Mouse (Mus musculus): ENCODE results near the gene Fam213a.
A peak's percentile ranks its signal among the peaks of the same experiment; 100 is the strongest.

Fam213a gene

DNA sequence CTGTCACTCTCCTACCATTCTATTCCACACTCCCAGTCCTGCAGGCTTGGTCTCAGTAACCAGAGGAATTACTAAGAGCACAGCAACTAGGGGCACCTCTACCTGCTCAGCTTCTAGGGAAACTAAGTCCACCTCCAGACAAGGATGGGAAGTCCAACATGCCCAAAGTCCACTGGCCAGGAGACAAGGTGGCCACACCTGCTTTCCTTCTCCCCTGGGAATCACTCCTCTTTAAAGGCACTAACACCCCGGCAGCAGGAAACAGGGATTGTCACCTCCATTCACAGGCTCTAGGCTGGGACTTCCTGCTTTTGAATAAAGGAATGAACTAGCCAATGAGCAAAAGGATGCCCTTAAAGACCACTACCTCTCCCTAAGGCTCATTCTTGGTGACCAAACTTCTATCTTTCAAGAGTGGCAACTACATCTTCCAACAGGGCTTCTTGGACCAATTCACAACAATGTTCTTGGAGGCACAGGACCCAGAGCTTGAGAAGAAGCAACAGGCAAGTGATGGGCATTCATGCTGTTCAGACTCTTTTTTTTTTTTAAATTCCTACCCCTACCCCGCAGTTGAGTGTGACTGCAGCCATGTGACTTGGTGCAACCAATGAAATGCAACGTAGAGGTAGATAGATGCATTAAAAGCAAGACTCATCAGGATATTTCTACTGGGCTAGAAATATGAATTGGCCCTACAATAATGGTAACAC is 49.9 kb downstream of the Fam213a start:
- no peak for DNase-seq (ENCODE audit: extremely low spot score)

DNA sequence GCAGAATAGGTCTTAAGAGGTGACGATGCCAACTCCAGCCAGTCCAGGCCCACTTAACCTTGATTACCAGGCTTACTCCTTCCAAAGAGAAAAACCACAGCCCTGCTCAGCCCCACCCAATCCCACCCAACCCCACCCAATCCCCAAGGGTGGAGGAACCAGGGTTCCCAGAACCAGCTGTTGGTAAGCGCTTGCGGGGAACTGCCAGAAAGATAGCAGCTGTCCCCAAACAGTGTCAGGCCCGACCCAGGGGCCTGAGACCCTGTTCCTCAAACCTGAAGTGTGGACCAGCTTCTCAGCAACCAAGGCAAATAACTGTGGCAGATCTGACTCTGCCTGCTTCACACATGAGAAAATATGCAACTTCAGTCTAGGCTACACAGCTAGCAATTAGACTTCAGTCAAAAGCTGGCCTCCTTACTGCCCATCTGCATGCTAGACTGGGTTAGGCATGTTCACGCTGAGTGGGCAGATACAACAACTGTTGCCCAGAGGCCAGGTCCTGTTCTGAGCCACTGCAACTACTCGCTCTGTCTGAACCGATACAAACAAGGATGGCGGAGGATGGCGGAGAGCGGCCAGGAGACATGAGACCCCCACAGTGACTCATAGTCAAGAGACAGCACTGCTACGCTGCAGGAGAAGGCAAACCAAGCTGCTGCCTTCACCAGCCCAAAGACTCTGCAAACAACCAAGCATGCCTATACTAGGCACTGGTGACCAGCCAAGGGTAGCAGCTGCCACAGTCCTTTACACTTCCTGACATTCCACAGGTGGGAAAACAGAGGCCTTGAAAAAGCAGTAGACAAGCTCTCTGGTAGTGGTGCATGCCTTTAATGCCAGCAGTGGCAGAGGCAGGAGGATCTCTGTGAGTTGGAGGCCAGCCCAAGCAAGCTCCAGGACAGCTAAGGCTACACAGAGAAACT is 51.0 kb downstream of the Fam213a start:
- DNase-seq (ENCODE audit: extremely low spot score), result no peak

DNA sequence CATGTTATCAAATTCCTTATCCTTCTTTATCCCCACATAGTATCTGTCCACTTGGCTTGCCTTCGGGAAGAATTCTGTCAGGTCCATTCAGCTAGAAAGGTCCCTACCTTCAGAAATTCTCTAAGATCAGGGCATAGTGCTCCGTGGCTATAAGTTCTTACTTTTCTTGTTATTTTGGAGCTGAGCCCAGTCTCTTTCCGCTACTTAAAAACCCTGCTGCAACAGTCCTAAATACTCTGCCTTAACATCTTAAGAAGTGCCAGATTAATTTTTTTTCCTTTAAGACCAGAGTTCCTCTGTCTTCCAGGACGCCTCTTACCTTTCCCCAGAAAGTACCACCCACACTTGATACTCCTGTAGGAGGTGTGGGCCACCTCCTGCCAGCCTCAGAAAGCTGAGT is 53.4 kb downstream of the Fam213a start:
- no peak for DNase-seq (ENCODE audit: extremely low spot score)

DNA sequence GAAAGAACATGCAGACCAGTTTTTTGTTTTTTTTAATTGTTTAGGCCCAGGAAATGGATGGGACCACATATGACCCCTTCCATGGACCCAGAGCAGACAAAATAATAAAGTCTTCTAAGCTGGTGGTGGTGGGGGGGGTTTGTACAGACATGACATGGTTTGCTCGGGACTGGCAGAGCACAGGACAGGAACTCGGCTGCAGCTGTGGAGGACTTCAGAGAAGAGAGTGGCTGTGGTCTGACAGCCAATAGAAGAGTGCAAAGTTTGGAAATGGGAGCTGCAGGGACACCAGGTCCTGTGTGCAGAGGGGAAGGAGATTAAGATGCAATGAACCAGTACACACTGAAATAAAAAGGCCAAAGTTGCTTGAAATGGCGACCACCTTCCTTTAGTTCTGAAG is 54.0 kb downstream of the Fam213a start:
- no peak for DNase-seq (ENCODE audit: extremely low spot score)

DNA sequence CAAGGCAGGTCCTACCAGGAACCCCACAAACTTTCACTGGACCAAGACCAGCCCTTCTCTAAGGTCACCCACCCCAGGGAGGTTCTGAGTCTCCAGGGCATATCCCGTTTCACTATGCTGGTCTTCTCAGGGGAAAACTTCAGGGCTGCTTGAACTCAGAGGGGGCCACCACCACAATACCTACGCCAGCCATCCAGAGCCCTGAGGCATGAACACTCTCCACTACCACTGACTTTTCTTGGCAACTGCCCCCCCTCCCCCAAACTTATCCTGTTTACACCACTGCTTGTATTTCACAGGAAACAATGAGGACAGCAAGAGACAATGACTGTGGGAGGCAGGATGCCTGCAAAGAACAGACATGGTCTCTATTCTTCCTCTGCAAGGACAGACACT is 54.6 kb downstream of the Fam213a start:
- DNase-seq (ENCODE audit: extremely low spot score), result no peak

DNA sequence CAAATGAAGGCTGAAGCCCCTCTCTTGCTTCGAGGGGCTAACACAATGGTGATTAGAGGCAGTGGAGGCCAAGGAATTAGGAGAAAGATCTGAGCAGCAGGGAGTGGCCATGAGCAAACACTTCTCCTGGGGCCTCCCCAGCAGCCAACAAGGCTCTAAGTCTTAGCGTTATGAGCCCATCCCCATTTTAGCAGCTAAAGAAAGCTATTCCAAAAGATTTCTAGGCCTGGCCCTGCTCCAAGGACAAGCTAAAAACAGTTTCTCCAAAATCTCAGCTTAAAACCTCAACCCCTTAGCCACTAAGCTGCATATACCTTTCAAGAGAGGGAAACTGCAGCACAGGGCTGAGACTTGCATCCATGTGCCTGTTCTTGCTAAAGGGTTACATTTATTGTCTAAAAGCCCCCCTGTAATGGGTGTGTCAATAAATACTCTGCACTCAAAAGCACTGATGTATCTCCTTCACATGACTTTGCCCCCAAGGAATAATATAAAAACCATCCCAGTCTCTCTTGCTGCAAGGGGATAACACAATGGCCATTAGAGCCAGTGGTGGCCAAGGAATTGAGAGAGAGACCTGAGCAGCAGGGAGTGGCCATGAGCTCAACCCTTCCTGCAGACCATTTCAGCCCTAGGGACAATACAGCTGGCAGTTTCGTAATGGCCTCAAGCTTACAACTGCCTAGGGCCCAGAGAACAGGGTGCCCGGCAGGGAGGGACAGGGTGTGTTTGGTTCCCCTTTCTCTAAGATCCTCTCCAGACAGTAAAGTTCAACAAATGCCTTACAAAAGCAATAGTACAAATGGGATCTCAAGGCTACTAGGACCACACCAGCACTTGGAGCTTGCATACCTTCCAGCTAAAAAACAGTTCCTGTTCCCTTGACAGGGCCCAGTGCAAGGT is 55.3 kb downstream of the Fam213a start:
- DNase-seq (ENCODE audit: extremely low spot score), result no peak

DNA sequence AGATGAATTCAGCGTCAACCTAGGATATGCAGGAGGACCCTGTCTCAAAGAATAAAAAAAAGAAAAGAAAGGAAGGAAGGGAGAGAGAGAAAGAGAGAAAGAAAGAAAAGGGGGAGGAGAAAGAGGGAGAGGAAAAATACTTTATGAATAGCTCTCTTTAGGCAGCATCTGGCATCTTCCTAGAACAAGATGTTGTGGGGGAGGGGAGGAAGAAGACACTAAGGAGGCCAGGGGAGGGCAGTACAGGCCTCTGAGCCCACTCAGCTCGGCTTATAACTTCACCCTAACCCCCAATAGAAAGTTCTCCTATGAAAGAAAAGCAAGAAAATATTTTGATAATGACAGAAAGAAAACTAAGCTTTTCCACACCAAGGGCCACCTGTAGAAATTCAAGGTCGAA is 56.0 kb downstream of the Fam213a start:
- DNase-seq (ENCODE audit: extremely low spot score), result no peak

DNA sequence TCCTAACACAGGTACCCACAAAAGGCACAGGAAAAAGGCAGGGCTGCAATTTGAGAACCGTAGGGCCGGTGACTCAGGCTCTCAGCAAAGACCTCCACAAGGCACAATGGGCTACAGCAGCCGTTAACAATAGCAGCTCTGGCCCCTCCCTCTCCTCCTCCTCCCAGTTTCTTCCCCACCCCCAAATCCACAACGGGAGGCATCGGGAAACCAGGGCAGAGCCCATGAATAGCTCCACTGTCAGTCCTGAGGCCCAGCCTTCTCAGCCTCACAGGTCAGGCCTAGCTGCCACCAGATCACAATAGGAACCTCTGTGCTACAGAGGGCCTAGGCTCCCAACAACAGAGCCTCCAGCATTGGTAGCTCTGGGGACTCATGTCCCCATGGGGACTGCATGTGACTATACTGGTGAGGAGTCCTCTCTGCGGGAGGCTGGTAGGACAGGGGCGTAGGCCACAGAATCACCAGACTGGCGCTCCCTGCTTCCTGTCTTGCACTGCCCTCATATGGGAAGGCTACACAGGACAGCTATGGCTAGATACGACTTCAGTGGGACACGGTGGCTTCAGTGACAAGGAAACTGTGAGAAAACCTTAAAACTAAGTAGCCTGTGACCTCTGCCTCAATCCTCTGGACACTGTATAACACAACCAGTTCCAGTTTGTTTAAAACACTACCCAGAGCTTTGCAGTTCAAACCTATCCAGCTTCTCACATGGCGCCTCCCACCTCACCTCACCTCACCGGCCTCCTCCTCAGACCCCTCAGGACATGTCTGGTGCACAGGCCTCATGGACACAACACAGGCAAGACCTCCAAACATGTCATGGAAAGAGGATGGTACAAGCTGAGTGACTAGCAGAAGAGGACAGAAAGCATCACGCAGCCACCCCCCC is 57.1 kb downstream of the Fam213a start:
- DNase-seq (ENCODE audit: extremely low spot score), result peak; percentile 88

DNA sequence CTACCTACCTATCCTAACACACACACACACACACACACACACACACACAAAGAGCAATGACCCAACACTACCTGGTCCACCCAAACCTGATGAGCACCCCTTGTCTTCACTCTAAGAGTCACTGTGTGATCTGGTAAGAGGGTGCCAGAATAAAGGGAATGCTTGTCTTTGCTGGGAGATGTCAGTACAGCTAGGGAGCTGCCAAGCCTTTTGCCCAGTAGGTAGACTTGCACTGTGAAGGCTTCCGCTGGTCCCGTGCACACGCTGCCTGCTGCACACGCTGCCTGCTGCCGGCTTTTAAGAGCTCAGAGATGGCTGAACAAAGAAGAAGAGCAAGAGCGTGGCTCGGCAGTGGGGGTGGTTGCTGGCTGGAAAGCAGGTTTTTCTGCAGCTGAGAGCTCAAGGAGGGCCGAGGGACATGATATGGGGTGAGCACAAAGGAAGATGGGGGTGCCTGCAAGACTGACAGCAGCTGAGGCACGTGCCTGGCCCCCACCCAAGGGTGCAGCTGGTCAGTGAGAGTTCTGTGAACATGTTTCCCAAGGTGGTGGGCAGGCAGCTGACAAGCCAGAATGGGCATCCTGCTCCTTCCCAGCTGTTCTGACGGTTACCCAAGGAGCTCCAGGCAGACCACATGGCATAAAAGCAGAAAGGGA is 57.9 kb downstream of the Fam213a start:
- DNase-seq (ENCODE audit: extremely low spot score), result no peak

DNA sequence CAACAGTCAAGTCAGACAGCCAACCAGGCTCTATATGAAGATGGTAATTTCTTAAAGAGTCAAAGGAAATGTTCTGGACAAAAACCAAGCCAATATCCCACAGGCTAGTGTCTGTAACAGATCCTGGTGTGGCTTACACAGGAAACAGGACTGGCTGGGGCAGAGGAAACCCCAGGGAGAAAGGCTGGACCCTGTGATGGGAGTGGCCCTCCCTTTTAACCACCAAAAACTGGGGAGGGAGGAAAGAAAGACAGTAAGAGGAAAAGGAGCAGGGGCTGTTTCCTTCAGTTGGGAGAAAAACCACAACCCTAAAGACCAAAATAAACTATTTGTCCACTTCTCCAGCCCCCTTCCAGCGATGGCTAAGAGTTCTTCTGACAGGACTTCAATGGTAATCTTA is 58.4 kb downstream of the Fam213a start:
- DNase-seq (ENCODE audit: extremely low spot score), result no peak

DNA sequence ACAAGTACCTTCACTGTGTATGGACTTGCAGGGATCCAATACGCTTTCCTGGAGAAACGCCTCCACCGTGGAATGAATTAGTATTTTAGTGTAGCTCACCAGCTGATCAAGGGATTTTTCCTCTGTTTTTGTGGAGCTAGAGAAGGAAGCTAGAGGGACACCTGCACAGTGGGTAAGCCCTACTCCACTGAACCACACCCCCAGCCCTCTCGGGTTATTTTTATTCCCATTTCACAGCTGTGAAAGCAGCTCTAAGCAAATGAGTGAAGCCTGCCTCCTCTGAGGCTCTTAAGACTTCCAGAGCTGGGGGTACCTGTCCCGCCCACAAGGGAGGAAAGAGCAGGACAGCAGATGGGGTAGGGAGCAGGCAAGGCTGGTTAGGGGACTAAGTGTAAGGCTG is 60.2 kb downstream of the Fam213a start:
- no peak for DNase-seq (ENCODE audit: extremely low spot score)

DNA sequence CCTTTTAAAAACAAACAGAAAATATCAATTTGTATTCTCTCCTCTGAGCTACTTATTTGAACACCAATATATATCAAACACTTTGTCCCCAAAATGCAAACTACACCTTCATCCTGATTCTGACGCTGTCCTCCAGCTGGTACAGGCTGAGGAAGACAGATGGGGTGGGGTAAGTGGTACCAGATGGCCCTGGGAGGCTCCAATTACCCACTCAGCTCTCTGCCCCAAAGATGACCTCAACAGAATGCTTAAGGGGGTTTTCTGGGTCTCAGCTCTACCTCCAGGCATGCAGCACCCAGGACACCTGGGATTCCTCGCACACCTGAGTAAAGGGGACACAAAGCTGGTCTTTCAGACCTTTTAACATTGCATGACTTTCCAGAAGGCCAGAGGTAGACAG is 60.9 kb downstream of the Fam213a start:
- DNase-seq (ENCODE audit: extremely low spot score), result peak; percentile 53

DNA sequence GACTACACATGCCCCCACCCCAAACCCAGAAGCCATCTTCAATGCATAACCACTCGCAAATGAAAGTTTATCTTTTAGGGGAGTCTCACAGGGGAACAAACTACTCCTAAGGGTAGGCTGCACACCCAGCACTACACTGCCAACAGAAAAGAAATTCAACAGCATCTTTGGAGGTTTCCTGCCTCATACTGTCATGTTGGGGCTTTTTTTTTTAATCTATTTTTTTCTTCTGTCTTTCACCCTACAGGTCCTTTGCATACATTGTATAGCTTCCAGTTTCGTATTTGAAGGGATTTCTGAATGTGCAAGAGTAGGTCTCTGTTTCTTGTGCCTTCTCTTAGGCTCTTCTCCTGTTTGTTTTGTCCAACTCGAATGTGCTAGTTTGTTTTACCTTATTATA is 61.3 kb downstream of the Fam213a start:
- no peak for DNase-seq (ENCODE audit: extremely low spot score)

DNA sequence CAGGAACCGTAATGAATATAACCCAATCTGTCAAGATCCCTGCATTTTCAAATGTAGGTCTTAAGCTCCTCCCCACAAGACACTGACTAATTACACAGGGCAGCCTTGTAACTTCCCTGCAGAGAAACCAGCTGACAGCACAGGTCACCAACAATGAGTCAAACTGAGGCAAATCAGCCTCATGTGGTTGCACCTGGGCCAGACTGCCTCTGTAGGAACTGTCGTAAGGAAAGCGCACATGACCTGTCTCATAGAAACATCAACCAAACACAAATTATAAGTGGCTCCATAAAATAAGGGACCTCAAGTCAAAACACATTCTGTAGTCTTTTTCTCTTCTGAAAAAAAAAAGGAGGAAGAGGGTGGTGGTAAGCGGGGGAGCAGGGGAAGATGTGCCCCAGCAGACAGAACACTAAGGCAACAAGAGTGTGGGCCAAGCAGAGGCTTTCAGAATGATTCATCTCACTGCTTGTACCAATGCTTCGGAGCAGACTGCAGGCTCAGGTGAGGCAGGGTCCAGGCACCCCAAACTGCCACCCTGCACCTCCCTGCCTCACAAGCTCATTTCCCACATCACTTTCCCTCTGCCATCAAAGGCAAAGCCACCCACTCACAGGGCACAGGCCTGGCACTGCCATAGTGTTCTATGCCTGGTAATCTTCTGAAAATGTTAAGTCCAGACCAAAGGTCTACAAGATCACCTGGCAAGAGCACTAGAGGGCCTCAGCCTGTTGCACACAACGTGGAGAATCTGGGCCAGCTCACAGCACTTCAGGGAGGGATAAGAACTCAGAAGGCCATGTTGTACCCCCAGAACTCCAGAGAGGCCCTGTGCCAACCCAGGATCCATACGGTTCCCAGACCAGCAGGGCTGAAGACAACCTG is 63.6 kb downstream of the Fam213a start:
- DNase-seq (ENCODE audit: extremely low spot score), result no peak

DNA sequence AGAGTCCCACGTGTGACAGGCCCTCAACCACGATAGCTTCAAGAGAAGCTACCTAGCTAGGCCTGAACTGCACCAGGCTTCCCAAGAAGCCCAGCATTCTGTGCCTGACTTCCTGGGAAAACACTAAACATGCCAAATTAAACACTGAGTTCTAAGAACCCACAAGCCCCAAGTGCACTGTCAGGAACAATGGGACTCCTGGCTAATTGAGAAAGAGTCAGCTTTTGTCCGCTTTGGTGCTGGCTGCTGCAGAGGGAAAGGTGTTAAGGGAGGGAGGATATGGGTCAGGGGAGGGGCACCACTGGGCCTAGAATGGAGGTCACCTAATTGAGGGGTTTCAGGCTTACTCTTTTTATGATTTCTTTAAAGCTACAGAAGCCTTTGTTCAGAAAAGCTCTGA is 64.5 kb downstream of the Fam213a start:
- no peak for DNase-seq (ENCODE audit: extremely low spot score)

DNA sequence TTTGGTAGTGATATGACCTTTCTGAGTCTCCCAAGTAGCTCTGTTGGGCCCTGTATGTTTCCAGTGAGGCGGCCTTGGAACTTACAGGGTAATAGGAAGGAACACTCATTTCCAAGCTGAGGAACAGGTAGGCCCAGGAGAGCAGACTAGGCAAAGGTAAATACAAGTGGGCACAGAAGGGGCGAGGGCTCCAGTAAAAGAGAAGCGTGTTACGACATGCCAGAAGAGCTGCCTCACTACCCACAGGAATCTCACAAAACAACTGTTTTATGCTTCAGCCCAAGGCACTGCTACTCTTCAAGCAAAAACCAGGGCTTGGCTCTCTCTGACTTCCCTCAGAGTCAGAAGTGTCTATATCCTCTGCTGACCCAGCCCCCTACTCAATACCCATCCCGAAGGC is 65.1 kb downstream of the Fam213a start:
- no peak for DNase-seq (ENCODE audit: extremely low spot score)

DNA sequence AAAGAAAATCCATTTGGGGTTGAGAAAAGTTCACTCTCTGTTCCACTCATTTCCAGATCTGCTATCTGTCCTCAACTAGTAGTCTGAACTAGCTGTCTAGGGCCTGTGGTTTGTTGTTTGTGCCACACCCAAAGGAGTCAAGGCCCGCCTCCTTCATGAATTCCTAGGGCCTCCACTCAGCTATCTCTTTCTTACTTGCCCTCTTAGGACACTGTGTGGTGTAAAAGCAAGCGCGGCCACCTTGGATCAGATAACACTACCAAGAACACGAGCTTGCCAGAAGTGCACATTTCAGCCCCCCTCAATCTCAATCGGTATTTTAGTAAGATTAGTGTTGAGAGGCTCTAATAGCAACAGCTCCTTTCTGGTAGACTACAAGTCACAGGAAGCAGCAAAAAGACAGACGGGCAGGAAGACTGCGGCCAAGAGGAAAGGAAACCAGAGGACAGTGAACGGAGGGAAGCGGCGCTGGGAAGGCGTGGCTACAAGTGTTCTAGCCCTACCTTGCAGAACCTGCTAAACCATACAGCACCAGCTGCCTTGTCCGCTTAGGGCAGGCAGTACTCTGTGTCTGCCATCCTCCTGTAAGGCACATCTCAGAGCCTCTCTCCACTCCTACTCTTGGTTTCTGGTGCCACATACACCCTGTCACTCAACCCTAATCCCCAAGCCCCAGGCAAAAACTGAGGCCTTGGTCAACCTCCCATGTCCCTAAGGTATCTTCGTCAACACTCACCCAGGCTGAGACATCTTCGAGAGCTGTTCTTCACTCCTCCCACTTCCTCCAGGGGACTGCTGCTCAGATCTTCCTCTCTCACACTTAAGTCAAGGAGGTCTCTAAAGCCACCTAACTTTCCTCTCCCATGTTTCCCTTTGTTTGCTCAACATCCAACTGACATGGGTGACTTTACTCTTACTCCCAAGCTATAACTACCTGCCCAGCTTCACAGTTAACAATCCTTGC is 65.9 kb downstream of the Fam213a start:
- DNase-seq (ENCODE audit: extremely low spot score), result no peak

DNA sequence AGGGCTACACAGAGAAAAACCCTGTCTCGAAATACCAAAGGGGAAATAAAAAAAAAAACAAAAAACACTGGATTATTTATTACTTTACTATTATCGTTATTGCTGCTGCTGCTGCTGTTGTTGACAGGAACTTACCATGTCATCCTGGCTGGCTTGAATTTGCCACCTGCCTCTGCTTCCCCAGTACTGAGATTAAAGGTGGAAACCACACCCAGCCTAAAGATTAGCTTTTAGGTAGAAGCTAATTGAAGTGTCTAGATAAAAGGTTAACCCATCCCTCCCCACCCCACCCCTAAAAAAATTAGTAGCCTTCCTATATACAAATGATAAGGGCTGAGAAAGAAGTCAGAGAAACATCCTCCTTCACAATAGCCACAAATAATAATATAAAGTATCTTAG is 69.8 kb downstream of the Fam213a start:
- no peak for DNase-seq (ENCODE audit: extremely low spot score)
